Mouse (Mus musculus): Measurements from ENCODE around the gene P2ry1. TPM values are rescaled to one million over a fixed set of nuclear protein-coding genes. Genes with fewer than 3 reads are reported as not detected.
A peak's percentile ranks its signal among the peaks of the same experiment; 100 is the strongest.

Gene P2ry1
- polyA plus RNA-seq (2012; rRNA removed): 7.0 and 8.7 TPM in 2 replicates

GRCm38 (mm10) chr3:61002587-61003501 is at the start of gene P2ry1:
Gene P2ry1, plus strand, starts transcription at chr3:61002795.
- no peak for TF ChIP-seq CTCF (IDR thresholded peaks at IDR 0.05; ENCODE audit: borderline replicate concordance, insufficient read depth, low read depth, low read length)
- no peak for TF ChIP-seq POLR2A (IDR thresholded peaks at IDR 0.05; ENCODE audit: borderline replicate concordance, insufficient read depth, low read length)
- no peak within 1 kb of the TSS for H3K27ac ChIP-seq (ENCODE audit: insufficient read depth, low read length)
- H3K4me3 ChIP-seq (replicated peaks; ENCODE audit: insufficient read depth, low read depth, low read length): peak within 1 kb of the TSS; percentile 44
- under 1% methylated on average over 90 of the region's 90 CpGs for WGBS
- peak; percentile 30 to 36 for DNase-seq
- H3K27me3 ChIP-seq (ENCODE audit: control insufficient read depth, insufficient read depth, low read length): no peaks in the 10 kb centered on the region; the same call in 1 of the 2 replicates
- no peaks in the 10 kb centered on the region; the same call in 1 of the 2 replicates for H3K4me1 ChIP-seq (ENCODE audit: control insufficient read depth, insufficient read depth, low read length)

GRCm38 (mm10) chr3:60953199-60953736 is 49.3 kb upstream of the P2ry1 start:
- TF ChIP-seq CTCF (IDR thresholded peaks at IDR 0.05; ENCODE audit: borderline replicate concordance, insufficient read depth, low read depth, low read length) (no peak), POLR2A (IDR thresholded peaks at IDR 0.05; ENCODE audit: borderline replicate concordance, insufficient read depth, low read length) (no peak)
- 89% methylated on average over 5 of the region's 5 CpGs for WGBS
- Histone ChIP-seq H3K4me1 (ENCODE audit: control insufficient read depth, insufficient read depth, low read length) (no peaks in the 10 kb centered on the region), H3K4me3 (replicated peaks; ENCODE audit: insufficient read depth, low read depth, low read length) (no peak overlapping the region), H3K27me3 (ENCODE audit: control insufficient read depth, insufficient read depth, low read length) (no peaks in the 10 kb centered on the region), H3K27ac (ENCODE audit: insufficient read depth, low read length) (no peak overlapping the region)
- no peak for DNase-seq

- 77% methylated on average over 2 of the region's 2 CpGs for WGBS
- DNase-seq: no peak
- no peak overlapping the region for H3K27ac ChIP-seq (ENCODE audit: insufficient read depth, low read length)
- TF ChIP-seq POLR2A (IDR thresholded peaks at IDR 0.05; ENCODE audit: borderline replicate concordance, insufficient read depth, low read length) (no peak), CTCF (IDR thresholded peaks at IDR 0.05; ENCODE audit: borderline replicate concordance, insufficient read depth, low read depth, low read length) (no peak)
- no peaks in the 10 kb centered on the region for H3K27me3 ChIP-seq (ENCODE audit: control insufficient read depth, insufficient read depth, low read length)
- no peaks in the 10 kb centered on the region for H3K4me1 ChIP-seq (ENCODE audit: control insufficient read depth, insufficient read depth, low read length)
- H3K4me3 ChIP-seq (replicated peaks; ENCODE audit: insufficient read depth, low read depth, low read length): no peak overlapping the region
Observed at GRCm38 (mm10) chr3:60954073-60954472, 48.5 kb upstream of the P2ry1 start.

- DNase-seq: no peak
- H3K27me3 ChIP-seq (ENCODE audit: control insufficient read depth, insufficient read depth, low read length): no peaks in the 10 kb centered on the region
- TF ChIP-seq POLR2A (IDR thresholded peaks at IDR 0.05; ENCODE audit: borderline replicate concordance, insufficient read depth, low read length) (no peak), CTCF (IDR thresholded peaks at IDR 0.05; ENCODE audit: borderline replicate concordance, insufficient read depth, low read depth, low read length) (no peak)
- 58% methylated on average over 2 of the region's 2 CpGs for WGBS
- H3K4me1 ChIP-seq (ENCODE audit: control insufficient read depth, insufficient read depth, low read length): no peaks in the 10 kb centered on the region
- no peak overlapping the region for H3K4me3 ChIP-seq (replicated peaks; ENCODE audit: insufficient read depth, low read depth, low read length)
- H3K27ac ChIP-seq (ENCODE audit: insufficient read depth, low read length): no peak overlapping the region
Observed at GRCm38 (mm10) chr3:60958769-60959168, 43.8 kb upstream of the P2ry1 start.

- H3K4me1 ChIP-seq (ENCODE audit: control insufficient read depth, insufficient read depth, low read length): no peaks in the 10 kb centered on the region
- TF ChIP-seq POLR2A (IDR thresholded peaks at IDR 0.05; ENCODE audit: borderline replicate concordance, insufficient read depth, low read length) (no peak), CTCF (IDR thresholded peaks at IDR 0.05; ENCODE audit: borderline replicate concordance, insufficient read depth, low read depth, low read length) (no peak)
- no peak for DNase-seq
- 86% methylated on average over 2 of the region's 2 CpGs for WGBS
- H3K4me3 ChIP-seq (replicated peaks; ENCODE audit: insufficient read depth, low read depth, low read length): no peak overlapping the region
- no peaks in the 10 kb centered on the region for H3K27me3 ChIP-seq (ENCODE audit: control insufficient read depth, insufficient read depth, low read length)
- H3K27ac ChIP-seq (ENCODE audit: insufficient read depth, low read length): no peak overlapping the region
Observed at GRCm38 (mm10) chr3:60965137-60965536, 37.5 kb upstream of the P2ry1 start.

- Histone ChIP-seq H3K4me1 (ENCODE audit: control insufficient read depth, insufficient read depth, low read length) (no peaks in the 10 kb centered on the region), H3K27ac (ENCODE audit: insufficient read depth, low read length) (no peak overlapping the region), H3K4me3 (replicated peaks; ENCODE audit: insufficient read depth, low read depth, low read length) (no peak overlapping the region), H3K27me3 (ENCODE audit: control insufficient read depth, insufficient read depth, low read length) (no peaks in the 10 kb centered on the region)
- 80% methylated on average over 1 of the region's 1 CpGs for WGBS
- no peak for DNase-seq
- TF ChIP-seq CTCF (IDR thresholded peaks at IDR 0.05; ENCODE audit: borderline replicate concordance, insufficient read depth, low read depth, low read length) (no peak), POLR2A (IDR thresholded peaks at IDR 0.05; ENCODE audit: borderline replicate concordance, insufficient read depth, low read length) (no peak)
Observed at GRCm38 (mm10) chr3:60974944-60975343, 27.7 kb upstream of the P2ry1 start.

GRCm38 (mm10) chr3:60982109-60982508 is 20.5 kb upstream of the P2ry1 start:
- Histone ChIP-seq H3K27me3 (ENCODE audit: control insufficient read depth, insufficient read depth, low read length) (no peaks in the 10 kb centered on the region), H3K4me1 (ENCODE audit: control insufficient read depth, insufficient read depth, low read length) (no peaks in the 10 kb centered on the region), H3K4me3 (replicated peaks; ENCODE audit: insufficient read depth, low read depth, low read length) (no peak overlapping the region), H3K27ac (ENCODE audit: insufficient read depth, low read length) (no peak overlapping the region)
- DNase-seq: no peak
- WGBS: 87% methylated on average over 3 of the region's 3 CpGs
- TF ChIP-seq CTCF (IDR thresholded peaks at IDR 0.05; ENCODE audit: borderline replicate concordance, insufficient read depth, low read depth, low read length) (no peak), POLR2A (IDR thresholded peaks at IDR 0.05; ENCODE audit: borderline replicate concordance, insufficient read depth, low read length) (no peak)
